In genomic region chr6:145037626-145038025, GRCm38 (mm10) we compare ENCODE assay signal across 21 mouse cellular contexts. TPM values are rescaled to one million over a fixed set of nuclear protein-coding genes. Genes with fewer than 3 reads are reported as not detected.
"Had no signal": no experiment of that assay in that cellular context is flagged by ENCODE, and none has a peak within 500 bp of the region (broad histone marks: within the 10 kb centered on the region; RNA-seq: fewer than 3 reads in every experiment).

No protein-coding gene starts in this region.

- H3K9ac ChIP-seq: liver, embryonic 12.5 days; liver, embryonic 14.5 days; lung, embryonic 14.5 days; midbrain, embryonic 13.5 days; midbrain, embryonic 15.5 days; neural tube, embryonic 12.5 days had no signal

- H3K9me3 ChIP-seq: liver, embryonic 12.5 days; megakaryocyte, embryonic 14.5 days; midbrain, embryonic 13.5 days; midbrain, embryonic 15.5 days; neural tube, embryonic 12.5 days had no signal

- DNase-seq: lung, adult 18-20 months; lung, embryonic 14.5 days; lung, postnatal 14 days; lung, postnatal 36 days; retina, postnatal 1 day; right cerebral cortex, adult 18-20 months; right cerebral cortex, postnatal 25 days; right cerebral cortex, postnatal 4 days; spleen, adult 18-20 months; thymus, adult 18-20 months; thymus, postnatal 25 days; thymus, postnatal 4 days had no signal

- H3K4me1 ChIP-seq: liver, embryonic 12.5 days; megakaryocyte, embryonic 14.5 days had no signal

- H3K27ac ChIP-seq: liver, embryonic 12.5 days; liver, embryonic 14.5 days; macrophage; midbrain, embryonic 13.5 days; midbrain, embryonic 15.5 days; neural tube, embryonic 12.5 days had no signal

- H3K36me3 ChIP-seq: liver, embryonic 12.5 days; midbrain, embryonic 15.5 days had no signal

- H3K4me3 ChIP-seq: liver, embryonic 12.5 days; megakaryocyte, embryonic 14.5 days; midbrain, embryonic 13.5 days; midbrain, embryonic 15.5 days; neural tube, embryonic 12.5 days had no signal

RNA-seq across cellular contexts. Expression of gene Bcat1, which starts 38.4 kb away (rescaled TPM):
- total RNA-seq: monocyte, adult 5-6 weeks; neutrophil, adult 5-6 weeks had no signal
- polyA plus RNA-seq: macrophage had no signal
